Mouse (Mus musculus) G1E (cell line): Measurements from ENCODE around the gene Ghrhr. TPM values are rescaled to one million over a fixed set of nuclear protein-coding genes. Genes with fewer than 3 reads are reported as not detected.

Experiments
- ATAC-seq: 2 replicates; pipeline ENCODE4 v1.8.0; 2016; ENCODE audit warnings: mild to moderate bottlenecking; ENCODE audit not compliant: insufficient number of reproducible peaks, poor library complexity, low FRiP score, severe bottlenecking; ENCODE audit errors: extremely low read depth
- DNase-seq: peaks from one replicate; pipeline ENCODE4 v3.0.0; 2012; ENCODE audit warnings: low spot score
- H3K27me3 ChIP-seq: 2 replicates; pipeline ENCODE4 v1.6.1; 2012; ENCODE audit warnings: mild to moderate bottlenecking, low read length, inconsistent platforms; ENCODE audit not compliant: insufficient read depth
- H3K36me3 ChIP-seq: replicated peaks from 2 replicates; pipeline ENCODE3; 2012; ENCODE audit warnings: mild to moderate bottlenecking, inconsistent platforms
- H3K4me1 ChIP-seq: 2 replicates; pipeline ENCODE4 v1.6.1; 2012; ENCODE audit warnings: low read depth, low read length, inconsistent platforms, mixed read lengths; ENCODE audit not compliant: insufficient read depth
- H3K4me3 ChIP-seq: 2 replicates; pipeline ENCODE4 v1.5.1; 2012; ENCODE audit warnings: low read depth, mild to moderate bottlenecking, inconsistent platforms, low read length, moderate library complexity, mixed read lengths
- H3K9me3 ChIP-seq: replicated peaks from 2 replicates; pipeline ENCODE4 v1.6.1; 2012; ENCODE audit warnings: inconsistent platforms
- CTCF ChIP-seq: IDR thresholded peaks from 2 replicates; pipeline ENCODE4 v1.5.1; 2012; ENCODE audit warnings: low read depth, low read length, inconsistent platforms, mixed read lengths
- GATA1 ChIP-seq: IDR thresholded peaks from 2 replicates; pipeline ENCODE4 v1.6.1; 2012; ENCODE audit warnings: borderline replicate concordance, low read length, inconsistent platforms, mixed read lengths
- GATA2 ChIP-seq: IDR thresholded peaks from 2 replicates; pipeline ENCODE4 v1.6.1; 2012; ENCODE audit warnings: low read depth, low read length, inconsistent platforms, borderline replicate concordance
- POLR2AphosphoS5 ChIP-seq: IDR thresholded peaks from 2 replicates; pipeline ENCODE4 v1.6.1; 2012; ENCODE audit warnings: low read depth, low read length, inconsistent platforms; ENCODE audit not compliant: insufficient replicate concordance
- TAL1 ChIP-seq: conservative IDR thresholded peaks from 2 replicates; pipeline ENCODE4 v1.6.1; 2012; ENCODE audit warnings: low read depth, low read length, inconsistent platforms, mixed read lengths
- polyA plus RNA-seq: library from polyadenylated mRNA; stranded (reverse); fragments of >175 nt; gene quantifications from 2 replicates; pipeline ENCODE4 v1.2.3, GENCODE M21; 2012
- total RNA-seq, 2 experiments: library from RNA; stranded (forward) in 1 of 2; stranded (reverse) in 1 of 2; fragments of 200-1000 nt in 1 of 2; fragments of >200 nt in 1 of 2; fragmentation: Nextera tagmentation in 1 of 2; gene quantifications; 2 replicates each; pipeline ENCODE4 v1.2.3; 2014 to 2017

Gene Ghrhr
- total and polyA plus RNA-seq, 3 experiments, result 0.11 TPM; not detected in 2

DNA sequence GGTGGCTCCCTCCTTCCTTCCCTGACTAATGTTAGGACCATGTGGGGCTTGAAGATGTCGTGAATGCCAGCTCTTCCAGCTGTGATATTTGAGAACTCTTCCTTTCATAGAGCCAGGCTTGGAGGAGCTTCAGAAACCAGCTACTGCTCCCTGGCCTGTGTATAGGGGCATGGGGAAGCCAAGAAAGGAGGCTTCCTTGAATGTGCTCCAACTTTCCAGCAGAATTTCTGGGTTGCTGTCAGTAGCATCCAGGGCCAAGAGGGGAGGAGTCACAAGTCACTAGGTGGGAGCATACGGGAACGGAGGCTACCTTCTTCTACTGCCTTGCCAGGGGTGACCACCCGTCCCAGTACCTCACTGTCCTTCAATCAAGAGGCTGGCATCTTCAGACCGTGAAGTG is 416 bp downstream of the Ghrhr start:
- no peaks in the 10 kb centered on the region for H3K36me3 ChIP-seq
- DNase-seq, result no peak
- H3K9me3 ChIP-seq, result no peaks in the 10 kb centered on the region
- H3K4me3 ChIP-seq, result no peak overlapping the region
- no peak for ATAC-seq
- H3K4me1 ChIP-seq, result no peaks in the 10 kb centered on the region
- H3K27me3 ChIP-seq, result 0 out of 2 replicates have a peak, but pooled peaks cover under 1% of the 10 kb centered on the region
- TF ChIP-seq CTCF (no peak), GATA1 (no peak), TAL1 (no peak), GATA2 (no peak), POLR2AphosphoS5 (no peak)

DNA sequence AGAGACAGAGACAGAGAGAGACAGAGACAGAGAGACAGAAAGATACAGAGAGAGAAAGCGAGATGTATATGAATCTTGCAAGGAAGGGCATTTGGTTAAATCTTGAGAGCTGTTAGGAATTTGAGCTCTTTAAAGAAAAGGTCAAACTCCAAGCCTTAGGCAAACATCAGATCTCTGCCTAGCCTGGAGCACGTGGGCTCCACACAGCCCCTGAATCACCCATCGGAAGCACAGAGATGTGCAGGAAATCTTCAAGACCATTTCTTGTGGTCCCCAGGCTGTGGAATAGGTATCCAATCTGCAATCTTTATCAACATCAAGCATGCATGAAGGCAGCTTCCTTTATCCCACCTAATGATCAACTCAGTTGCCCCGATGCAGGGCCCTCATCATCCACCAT is 1.4 kb downstream of the Ghrhr start:
- Histone ChIP-seq H3K27me3 (peaks cover 3% of the 10 kb centered on the region; the same call in 1 of the 2 replicates), H3K9me3 (no peaks in the 10 kb centered on the region), H3K4me3 (no peak overlapping the region), H3K36me3 (no peaks in the 10 kb centered on the region), H3K4me1 (no peaks in the 10 kb centered on the region)
- no peak for TF ChIP-seq POLR2AphosphoS5
- TF ChIP-seq GATA1, result no peak
- no peak for TF ChIP-seq TAL1
- TF ChIP-seq GATA2, result no peak
- no peak for TF ChIP-seq CTCF
- ATAC-seq (no peak), DNase-seq (no peak)

DNA sequence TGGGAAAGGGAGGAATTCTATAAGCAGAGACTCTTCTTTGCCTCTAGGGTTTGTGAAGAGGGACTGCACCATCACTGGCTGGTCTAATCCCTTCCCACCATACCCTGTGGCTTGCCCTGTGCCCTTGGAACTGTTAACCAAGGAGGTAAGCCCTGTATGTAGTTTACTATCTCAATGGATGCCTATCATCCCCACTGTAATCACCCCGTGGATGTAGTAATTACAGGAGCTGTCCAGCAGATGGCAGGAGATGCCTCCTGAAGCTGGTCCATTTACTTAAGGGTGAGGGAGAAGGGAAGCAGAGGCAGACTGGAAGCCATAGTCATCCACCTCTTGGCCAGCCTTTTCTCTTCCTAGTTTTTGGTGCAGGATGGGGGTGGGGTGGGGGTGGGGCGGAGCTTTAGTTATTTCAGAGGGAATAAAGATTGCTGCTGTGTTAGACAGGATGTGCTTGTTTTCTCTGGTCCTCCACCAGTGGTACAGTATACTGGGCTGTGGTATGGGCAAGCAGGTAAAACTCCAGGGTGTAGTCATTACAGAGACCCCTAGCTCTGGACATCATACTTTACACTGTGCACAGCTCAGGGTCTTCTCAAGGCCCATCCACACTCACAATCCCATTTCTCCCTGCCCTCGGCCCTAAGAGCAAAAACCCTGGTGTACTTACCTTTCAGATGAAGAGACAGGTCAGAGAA is 3.7 kb downstream of the Ghrhr start:
- Histone ChIP-seq H3K9me3 (no peaks in the 10 kb centered on the region), H3K36me3 (no peaks in the 10 kb centered on the region), H3K4me1 (no peaks in the 10 kb centered on the region), H3K4me3 (no peak overlapping the region), H3K27me3 (peaks cover 3% of the 10 kb centered on the region; the same call in 1 of the 2 replicates)
- TF ChIP-seq TAL1, result no peak
- TF ChIP-seq POLR2AphosphoS5, result no peak
- TF ChIP-seq CTCF, result peak; percentile 12; the same call in 1 of the 2 replicates
- ATAC-seq, result no peak
- no peak for DNase-seq

DNA sequence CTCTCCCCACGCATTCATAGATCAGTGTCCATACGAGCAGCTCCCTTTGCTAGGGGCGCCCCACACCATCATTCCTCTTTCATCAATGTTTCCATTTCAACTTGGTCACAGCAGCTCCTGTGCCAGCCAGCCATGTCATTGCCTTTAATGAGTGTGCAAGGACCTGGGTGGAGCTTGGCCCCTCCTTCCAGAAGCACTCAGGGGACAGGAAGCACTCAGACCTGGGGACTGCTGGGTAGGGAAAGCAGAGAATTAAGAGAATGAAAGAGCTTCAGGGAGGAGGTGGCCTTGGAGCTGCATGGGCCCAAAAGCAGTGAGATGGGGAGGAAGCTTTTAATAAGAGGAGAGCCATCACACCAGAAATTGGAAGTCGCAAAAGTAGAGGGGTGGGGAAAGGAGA is 5.9 kb downstream of the Ghrhr start:
- TF ChIP-seq POLR2AphosphoS5 (no peak), GATA2 (no peak), GATA1 (no peak), TAL1 (no peak), CTCF (no peak)
- no peak overlapping the region for H3K4me3 ChIP-seq
- H3K4me1 ChIP-seq, result no peaks in the 10 kb centered on the region
- no peaks in the 10 kb centered on the region for H3K9me3 ChIP-seq
- H3K36me3 ChIP-seq, result no peaks in the 10 kb centered on the region
- peaks cover 3% of the 10 kb centered on the region; the same call in 1 of the 2 replicates for H3K27me3 ChIP-seq
- ATAC-seq (no peak), DNase-seq (no peak)

DNA sequence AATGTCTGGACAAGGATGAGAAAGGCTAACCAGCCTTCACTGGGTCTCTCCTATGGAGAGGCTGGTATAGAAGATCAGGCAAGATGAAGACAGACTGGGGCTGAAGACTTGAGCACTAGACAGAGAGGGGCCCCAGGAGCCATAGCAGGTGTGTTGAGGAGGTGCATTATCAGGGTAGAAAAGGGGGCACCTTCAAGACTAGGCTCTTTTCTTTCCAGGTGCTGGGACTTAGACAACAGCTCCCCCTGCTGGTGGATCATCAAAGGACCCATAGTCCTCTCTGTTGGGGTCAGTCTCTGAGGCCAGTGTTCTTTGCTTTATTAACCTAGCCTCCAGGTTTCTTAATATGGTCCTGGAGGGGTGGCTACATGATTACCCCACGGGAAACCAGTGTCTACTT is 7.8 kb downstream of the Ghrhr start:
- no peaks in the 10 kb centered on the region for H3K4me1 ChIP-seq
- ATAC-seq (no peak), DNase-seq (no peak)
- peaks cover 3% of the 10 kb centered on the region; the same call in 1 of the 2 replicates for H3K27me3 ChIP-seq
- H3K36me3 ChIP-seq, result no peaks in the 10 kb centered on the region
- no peaks in the 10 kb centered on the region for H3K9me3 ChIP-seq
- H3K4me3 ChIP-seq, result no peak overlapping the region
- TF ChIP-seq POLR2AphosphoS5 (no peak), CTCF (peak; percentile 49)

DNA sequence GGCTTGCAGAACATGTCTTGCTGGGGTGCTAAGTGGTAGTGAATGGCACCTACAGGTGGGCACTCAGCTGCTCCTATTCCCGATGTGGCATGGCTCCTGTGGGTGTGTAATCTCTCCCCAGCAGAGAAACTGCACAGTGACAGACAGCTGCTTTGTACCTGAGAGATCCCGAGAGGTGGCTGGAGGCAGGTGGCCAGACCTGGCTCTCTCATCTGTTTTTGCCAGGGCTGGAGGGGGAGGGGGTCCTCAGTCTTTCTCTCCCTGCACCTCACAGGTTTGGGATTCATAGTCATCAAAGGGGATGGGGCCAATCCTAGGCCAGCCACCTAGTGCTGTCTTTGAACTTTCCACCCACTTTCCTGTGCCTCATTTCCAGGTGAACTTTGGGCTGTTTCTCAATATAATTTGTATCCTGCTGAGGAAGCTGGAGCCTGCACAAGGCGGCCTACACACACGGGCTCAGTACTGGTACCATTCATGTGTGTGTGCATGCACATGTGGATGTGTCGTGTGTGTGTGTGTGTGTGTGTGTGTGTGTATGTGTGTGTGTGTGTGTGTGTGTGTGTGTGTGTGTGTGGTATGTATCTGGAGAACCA is 8.4 kb downstream of the Ghrhr start:
- ATAC-seq (no peak), DNase-seq (no peak)
- peaks cover 3% of the 10 kb centered on the region; the same call in 1 of the 2 replicates for H3K27me3 ChIP-seq
- no peaks in the 10 kb centered on the region for H3K4me1 ChIP-seq
- no peak overlapping the region for H3K4me3 ChIP-seq
- TF ChIP-seq GATA2, result no peak
- no peak for TF ChIP-seq TAL1
- TF ChIP-seq GATA1, result no peak
- TF ChIP-seq POLR2AphosphoS5, result no peak
- no peak for TF ChIP-seq CTCF
- no peaks in the 10 kb centered on the region for H3K36me3 ChIP-seq
- no peaks in the 10 kb centered on the region for H3K9me3 ChIP-seq
